Mouse (Mus musculus) spleen, embryonic (tissue): ENCODE measurements around the gene Dnm1.

Experiments
- CTCF ChIA-PET: fragments of 350-600 bp; sonication (Branson Sonifier 250); formaldehyde crosslinking; loops from one replicate; lab custom pipeline; 2022; lab: Charles Lee

Gene Dnm1

GRCm38 (mm10) chr2:32340836-32341633 lies 12.1 kb downstream of the Dnm1 start:
- CTCF ChIA-PET, result no interaction called here

- CTCF ChIA-PET, result interaction anchor here (0.6 kb wide), 1 partner anchor 22 kb away, joined by 8 read pairs; no protein-coding TSS in a partner anchor
Measured at GRCm38 (mm10) chr2:32339912-32340642, 13.1 kb downstream of the Dnm1 start.

GRCm38 (mm10) chr2:32335888-32336287 lies 17.2 kb downstream of the Dnm1 start:
- CTCF ChIA-PET, result interaction anchor here (0.5 to 0.7 kb wide), 3 partner anchors 20 to 166 kb away, joined by 3 to 4 read pairs (median 3); no protein-coding TSS in a partner anchor

- CTCF ChIA-PET, result no interaction called here
Measured at GRCm38 (mm10) chr2:32332159-32332558, 21.0 kb downstream of the Dnm1 start.

GRCm38 (mm10) chr2:32329531-32329930 lies 23.6 kb downstream of the Dnm1 start:
- CTCF ChIA-PET, result no interaction called here

- CTCF ChIA-PET, result no interaction called here
Measured at GRCm38 (mm10) chr2:32328911-32329460, 24.2 kb downstream of the Dnm1 start.

GRCm38 (mm10) chr2:32327200-32327599 lies 25.9 kb downstream of the Dnm1 start:
- CTCF ChIA-PET, result no interaction called here

- CTCF ChIA-PET, result interaction anchor here (0.7 kb wide), 1 partner anchor 14 kb away, joined by 8 read pairs; no protein-coding TSS in a partner anchor
Measured at GRCm38 (mm10) chr2:32325342-32325741, 27.8 kb downstream of the Dnm1 start.

- CTCF ChIA-PET, result no interaction called here
Measured at GRCm38 (mm10) chr2:32324322-32324721, 28.8 kb downstream of the Dnm1 start.

GRCm38 (mm10) chr2:32322754-32323741 lies 30.1 kb downstream of the Dnm1 start:
- CTCF ChIA-PET, result no interaction called here

GRCm38 (mm10) chr2:32321591-32322298 lies 31.4 kb downstream of the Dnm1 start:
- CTCF ChIA-PET, result no interaction called here

GRCm38 (mm10) chr2:32320721-32321120 lies 32.4 kb downstream of the Dnm1 start:
- CTCF ChIA-PET, result no interaction called here

GRCm38 (mm10) chr2:32319586-32320580 lies 33.3 kb downstream of the Dnm1 start:
- CTCF ChIA-PET, result no interaction called here

GRCm38 (mm10) chr2:32318709-32319585 lies 34.2 kb downstream of the Dnm1 start:
- CTCF ChIA-PET, result interaction anchor here (0.6 kb wide), 1 partner anchor 129 kb away, joined by 3 read pairs; no protein-coding TSS in a partner anchor

GRCm38 (mm10) chr2:32317791-32318417 lies 35.2 kb downstream of the Dnm1 start:
- CTCF ChIA-PET, result no interaction called here

- CTCF ChIA-PET, result interaction anchor here (0.7 kb wide), 1 partner anchor 88 kb away, joined by 4 read pairs; no protein-coding TSS in a partner anchor
Measured at GRCm38 (mm10) chr2:32316887-32317656, 36.1 kb downstream of the Dnm1 start.

- CTCF ChIA-PET, result no interaction called here
Measured at GRCm38 (mm10) chr2:32315751-32316150, 37.4 kb downstream of the Dnm1 start.
